In genomic region chr7:27166229-27166613, GRCm38 (mm10) we compare ENCODE assay signal across 8 mouse cellular contexts. TPM values are rescaled to one million over a fixed set of nuclear protein-coding genes. Genes with fewer than 3 reads are reported as not detected.
DNase-seq lines count a peak whose midpoint lies in the region.

No protein-coding gene starts in this region.

- peaks cover 54% of the 10 kb centered on the region for H3K36me3 ChIP-seq in hindbrain, embryonic 10.5 days

- peaks cover 54% of the 10 kb centered on the region for H3K4me1 ChIP-seq in hindbrain, embryonic 10.5 days (replicated peaks)

- under 1% methylated on average over 43 of the region's 43 CpGs for WGBS in hindbrain, embryonic 10.5 days

- no peaks in the 10 kb centered on the region for H3K9me3 ChIP-seq in hindbrain, embryonic 10.5 days

- H3K4me3 ChIP-seq in hindbrain, embryonic 10.5 days = peak overlapping the region; percentile 69

- peak overlapping the region; percentile 99 for H3K27ac ChIP-seq in hindbrain, embryonic 10.5 days

- DNase-seq in R1 (ENCODE audit: low read depth, low spot score) = peak; percentile 84
- peak; percentile 83 for DNase-seq in cerebellum, adult 8-10 months
- DNase-seq in forelimb bud, embryonic 11.5 days (ENCODE audit: low read depth, low spot score) = peak; percentile 79
- DNase-seq in hindbrain, embryonic 10.5 days (ENCODE audit: low spot score) = peak; percentile 85
- DNase-seq in layer of hippocampus, postnatal 36 days = peak; percentile 77 to 79
- DNase-seq in lung, postnatal 4 days = peak; percentile 91 to 94
- DNase-seq in right cerebral cortex, postnatal 25 days = peak; percentile 76
- DNase-seq in urinary bladder, postnatal 4 days (ENCODE audit: low spot score in 2 of 2) = peak; percentile 84 to 88

- H3K27me3 ChIP-seq in hindbrain, embryonic 10.5 days (ENCODE audit: insufficient read depth, poor library complexity, severe bottlenecking) = no peaks in the 10 kb centered on the region

RNA-seq across cellular contexts. Expression of gene Egln2, which starts 0.4 kb away (rescaled TPM):
- 81.2 and 97.4 TPM in 2 replicates for polyA plus RNA-seq in hindbrain, embryonic 10.5 days (2016; fragmentation: Nextera tagmentation; extraction: Ambion mirVana)
- total RNA-seq in layer of hippocampus, postnatal 36 days (2021) = 100 to 1,000 TPM; 102 to 108 TPM

RNA-seq across cellular contexts. Expression of gene Rab4b, which starts 12.5 kb away (rescaled TPM):
- polyA plus RNA-seq in hindbrain, embryonic 10.5 days (2016; fragmentation: Nextera tagmentation; extraction: Ambion mirVana) = 66.0 and 92.2 TPM in 2 replicates
- 10 to 100 TPM; 93.5 to 98.7 TPM for total RNA-seq in layer of hippocampus, postnatal 36 days (2021)

RNA-seq across cellular contexts. Expression of gene Cyp2t4, which starts 12.7 kb away (rescaled TPM):
- 0.10 TPM in 1 of 2 replicates, not detected in the other for polyA plus RNA-seq in hindbrain, embryonic 10.5 days (2016; fragmentation: Nextera tagmentation; extraction: Ambion mirVana)
- not detected for total RNA-seq in layer of hippocampus, postnatal 36 days (2021)

RNA-seq across cellular contexts. Expression of gene Gm21983, which starts 14.7 kb away (rescaled TPM):
- polyA plus RNA-seq in hindbrain, embryonic 10.5 days (2016; fragmentation: Nextera tagmentation; extraction: Ambion mirVana) = 0.20 TPM in 1 of 2 replicates, not detected in the other
- not detected for total RNA-seq in layer of hippocampus, postnatal 36 days (2021)

RNA-seq across cellular contexts. Expression of gene Mia, which starts 14.7 kb away (rescaled TPM):
- polyA plus RNA-seq in hindbrain, embryonic 10.5 days (2016; fragmentation: Nextera tagmentation; extraction: Ambion mirVana) = 1.2 and 2.2 TPM in 2 replicates
- total RNA-seq in layer of hippocampus, postnatal 36 days (2021) = 1 to 10 TPM; 1.8 to 2.0 TPM

Comparison
In these comparisons a context has a peak if more than half of its experiments do, and no peak if none do; other contexts are left out.
1. Peak in every context shown above with its lines: DNase-seq, H3K4me3 ChIP-seq and H3K27ac ChIP-seq.